Mouse (Mus musculus) cerebellum, postnatal 14 days (tissue): Measurements from ENCODE around the gene Otud7a.
A peak's percentile ranks its signal among the peaks of the same experiment; 100 is the strongest.

Experiments used
- DNase-seq, 2 experiments: peaks; one replicate each; pipeline ENCODE4 v3.0.0; 2021; ENCODE audit warnings: mixed read lengths in 2 of 2

Gene Otud7a

GRCm38 (mm10) chr7:63780821-63781220 lies 336.3 kb downstream of the Otud7a start:
- no peak for DNase-seq

- no peak for DNase-seq
Measured at GRCm38 (mm10) chr7:63789743-63790142, 345.2 kb downstream of the Otud7a start.

GRCm38 (mm10) chr7:63796001-63796632 lies 351.6 kb downstream of the Otud7a start:
- DNase-seq: peak; percentile 80 to 82

GRCm38 (mm10) chr7:63798446-63798845 lies 353.9 kb downstream of the Otud7a start:
- no peak for DNase-seq

- no peak for DNase-seq
Measured at GRCm38 (mm10) chr7:63799304-63799703, 354.8 kb downstream of the Otud7a start.

- DNase-seq: no peak
Measured at GRCm38 (mm10) chr7:63802751-63803150, 358.2 kb downstream of the Otud7a start.
